Mouse (Mus musculus): Measurements from ENCODE around the gene Pole3.

- TF ChIP-seq CTCF (IDR thresholded peaks at IDR 0.05; ENCODE audit: low read depth, low read length) (no peak), GATA1 (IDR thresholded peaks at IDR 0.05; ENCODE audit: borderline replicate concordance, low read length) (no peak), TAL1 (conservative IDR thresholded peaks at IDR 0.05; ENCODE audit: low read depth, low read length) (no peak)
These were observed 5.6 kb downstream of the Pole3 start for GRCm38 (mm10) chr4:62519122-62519848.
